Mouse (Mus musculus): ENCODE results near the gene Ldlrap1. TPM values are rescaled to one million over a fixed set of nuclear protein-coding genes. Genes with fewer than 3 reads are reported as not detected.
"Not testable (repeated sequence)": the region's sequence is repeated elsewhere in the genome, so short reads cannot be mapped to it uniquely, and the experiment has no call there.

Gene Ldlrap1
- 1 to 10 TPM; 4.6 to 4.8 TPM for total RNA-seq (2021)
- long read RNA-seq, experiment 1, full-length matches to known transcripts: 8 of 9 reads
- long read RNA-seq, experiment 1, partial matches to known transcripts: 0 of 9 reads
- long read RNA-seq, experiment 1, other reads (novel, unspliced or antisense): 1 of 9 reads
- long read RNA-seq, experiment 2, full-length matches to known transcripts: 5 of 5 reads
- long read RNA-seq, experiment 2, partial matches to known transcripts: 0 of 5 reads
- long read RNA-seq, experiment 2, other reads (novel, unspliced or antisense): 0 of 5 reads

DNA sequence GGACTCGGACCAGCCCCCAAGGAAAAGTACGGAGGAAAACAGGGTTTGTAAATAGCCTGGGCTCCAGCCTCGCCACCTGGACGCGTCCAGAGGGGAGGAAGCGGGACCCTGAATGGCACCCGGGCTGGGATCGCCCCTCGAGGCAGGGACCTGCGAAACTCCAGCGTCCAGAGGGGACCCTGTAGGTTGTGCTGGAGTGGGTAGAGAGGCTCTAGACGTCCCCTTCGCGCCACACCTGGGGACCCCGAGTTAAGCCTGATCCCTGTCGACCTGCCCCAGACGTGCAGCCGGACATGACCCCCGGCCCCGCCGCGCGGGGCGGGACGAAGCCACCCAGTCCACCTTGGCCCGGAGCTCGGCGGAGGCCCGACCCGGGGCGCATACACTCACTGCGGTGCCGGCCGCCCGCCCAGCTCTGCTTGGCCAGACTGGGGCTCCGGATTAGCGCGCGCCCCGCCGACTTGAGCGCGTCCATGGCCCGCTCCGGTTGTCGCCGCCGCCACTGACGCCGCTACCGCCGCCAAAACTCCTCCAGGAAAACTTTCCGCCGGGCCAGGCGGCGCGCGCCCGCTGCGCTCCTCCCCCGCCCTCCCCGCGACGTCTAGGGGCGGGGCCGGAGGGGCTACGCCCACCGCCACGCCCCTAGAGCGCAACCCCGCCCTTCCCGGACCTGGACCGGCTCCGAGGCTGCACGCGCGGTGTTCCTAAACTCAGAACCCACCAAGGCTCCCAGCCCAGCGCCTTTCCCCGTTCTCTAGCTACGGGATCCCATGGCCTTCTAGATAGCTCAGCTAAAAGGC is at the start of gene Ldlrap1:
Ldlrap1 (minus strand) TSS at position 599 of the 800 bp plus-strand sequence.
- peak; percentile 31 to 45 for DNase-seq (ENCODE audit: low spot score in 2 of 2)

- no peak for DNase-seq (ENCODE audit: low spot score in 2 of 2)
Measured at GRCm38 (mm10) chr4:134814229-134814571, 46.4 kb upstream of the Ldlrap1 start.

DNA sequence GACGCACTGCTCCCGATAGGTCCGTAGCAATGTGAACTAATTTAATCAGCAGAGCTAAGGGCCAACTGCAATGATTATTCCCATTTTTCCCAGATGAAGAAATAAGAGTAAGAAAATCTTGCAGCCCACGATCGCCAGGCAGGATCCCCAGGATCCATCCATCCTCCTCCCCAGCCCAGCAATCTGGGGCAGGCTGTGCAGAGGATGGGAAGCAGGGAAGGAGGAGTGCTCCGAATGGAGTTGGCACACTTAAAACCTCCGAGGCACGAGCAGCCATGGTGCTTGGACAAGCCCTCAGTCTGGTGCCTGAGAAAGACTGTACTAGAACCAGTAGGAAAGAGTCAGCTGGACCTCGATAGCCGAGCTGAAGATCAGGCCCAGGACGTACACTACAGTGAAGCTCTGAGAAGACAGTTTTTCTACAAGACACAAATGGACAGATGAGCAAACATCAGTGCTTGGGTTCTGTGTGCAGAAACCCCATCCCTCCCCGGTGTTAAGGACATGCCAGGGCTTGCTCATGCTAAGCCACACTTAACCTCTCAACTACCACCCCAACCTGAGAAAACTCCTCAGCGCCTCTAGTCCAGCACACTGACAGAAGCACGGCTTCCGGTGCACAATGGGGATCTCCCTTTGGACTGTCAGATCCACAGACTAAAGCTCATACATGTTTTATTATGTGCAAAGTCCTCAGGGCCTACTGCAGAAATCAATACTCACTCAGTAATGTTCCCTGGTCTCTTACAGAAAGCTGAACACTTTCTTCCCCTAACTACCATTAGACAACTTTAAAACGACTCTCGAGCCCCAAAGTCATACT is 45.8 kb upstream of the Ldlrap1 start:
- no peak for DNase-seq (ENCODE audit: low spot score in 2 of 2)

- DNase-seq (ENCODE audit: low spot score in 2 of 2): peak in 1 of 2 experiments; percentile 33
Measured at GRCm38 (mm10) chr4:134804765-134805164, 36.9 kb upstream of the Ldlrap1 start.

DNA sequence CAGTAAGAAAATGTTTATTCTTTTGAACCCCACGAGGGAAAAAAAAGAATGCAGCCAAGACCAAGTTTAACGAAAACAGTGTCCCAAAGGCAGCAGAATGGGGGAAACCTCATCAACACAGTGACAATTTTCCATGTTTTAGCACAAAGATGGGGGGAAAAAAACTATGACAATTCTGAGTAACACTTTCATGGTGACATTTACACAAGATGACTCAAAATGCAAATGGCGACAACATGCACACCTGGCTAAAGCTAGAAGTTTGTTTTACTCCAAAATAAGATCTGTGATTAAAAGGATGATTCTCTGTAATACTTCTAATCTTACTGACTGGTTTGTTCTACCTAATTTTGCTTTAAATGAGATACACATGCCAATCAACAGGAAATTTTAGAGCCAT is 34.9 kb upstream of the Ldlrap1 start:
- no peak for DNase-seq (ENCODE audit: low spot score in 2 of 2)

DNA sequence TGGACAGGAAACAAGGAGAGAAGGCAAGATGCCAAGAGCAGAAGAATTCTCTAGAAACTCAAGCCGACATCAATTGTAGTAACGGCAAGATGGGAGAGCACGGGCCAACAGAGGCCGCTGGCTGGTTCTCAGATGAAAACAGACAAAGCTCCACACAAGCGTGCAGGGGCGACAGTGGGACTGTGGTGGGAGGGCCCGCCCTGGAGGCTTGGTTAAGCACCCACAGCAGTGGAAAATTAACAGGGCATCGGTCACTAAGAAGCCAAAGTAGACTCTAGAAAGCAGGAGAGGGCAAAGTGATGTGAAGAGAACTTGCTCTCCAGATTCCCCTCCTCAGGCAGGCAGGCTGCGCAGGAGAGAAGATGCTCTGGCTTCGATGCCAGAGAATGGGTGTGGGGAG is 34.3 kb upstream of the Ldlrap1 start:
- no peak for DNase-seq (ENCODE audit: low spot score in 2 of 2)

GRCm38 (mm10) chr4:134800693-134801092 is 32.9 kb upstream of the Ldlrap1 start:
- no peak for DNase-seq (ENCODE audit: low spot score in 2 of 2)

DNA sequence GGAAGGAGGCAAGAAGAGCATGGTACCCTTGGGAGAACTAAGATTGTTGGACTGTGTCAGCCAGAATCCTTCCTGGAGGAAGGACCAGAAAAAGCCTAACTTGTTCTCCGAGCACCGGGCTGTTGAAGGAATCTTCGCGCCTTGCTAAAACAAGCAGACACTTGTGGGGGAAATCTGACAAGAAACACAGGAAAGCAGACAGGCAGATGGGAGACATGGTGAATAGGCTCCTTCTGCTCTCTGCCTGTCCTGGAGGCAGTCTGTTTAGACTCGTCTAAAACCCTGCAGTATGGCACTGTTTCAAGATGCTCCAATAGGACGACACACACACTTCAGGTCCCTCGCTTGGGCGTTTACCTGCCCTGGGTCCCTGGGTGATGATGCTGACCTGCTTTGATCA is 32.3 kb upstream of the Ldlrap1 start:
- peak in 1 of 2 experiments; percentile 40 for DNase-seq (ENCODE audit: low spot score in 2 of 2)

DNA sequence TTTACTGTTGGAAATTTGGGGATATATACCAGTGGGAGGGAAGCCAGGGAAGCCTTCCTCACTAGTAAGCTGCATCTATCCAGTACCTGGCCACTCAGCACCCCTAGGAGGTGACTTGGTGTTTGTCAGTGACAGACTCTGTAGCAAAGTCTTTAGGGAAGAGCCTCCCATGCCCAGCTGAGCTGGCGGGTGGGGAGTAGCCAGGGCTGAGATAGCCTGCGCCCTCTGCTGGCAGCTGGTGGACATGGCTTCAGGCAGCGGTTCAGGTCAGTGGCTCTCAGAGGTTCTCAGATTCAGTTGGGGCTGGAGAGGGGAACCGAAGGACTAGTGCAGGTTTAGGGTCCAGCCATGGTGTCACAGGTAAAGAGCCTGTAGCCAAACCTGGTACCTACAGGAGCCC is 31.4 kb upstream of the Ldlrap1 start:
- peak; percentile 47 to 53 for DNase-seq (ENCODE audit: low spot score in 2 of 2)

- no peak for DNase-seq (ENCODE audit: low spot score in 2 of 2)
Measured at GRCm38 (mm10) chr4:134798861-134799260, 31.0 kb upstream of the Ldlrap1 start.

- no peak for DNase-seq (ENCODE audit: low spot score in 2 of 2)
Measured at GRCm38 (mm10) chr4:134797621-134798020, 29.8 kb upstream of the Ldlrap1 start.

- DNase-seq (ENCODE audit: low spot score in 2 of 2): no peak
Measured at GRCm38 (mm10) chr4:134796581-134797361, 28.9 kb upstream of the Ldlrap1 start.

GRCm38 (mm10) chr4:134795819-134796485 is 28.1 kb upstream of the Ldlrap1 start:
- no peak for DNase-seq (ENCODE audit: low spot score in 2 of 2)

- DNase-seq (ENCODE audit: low spot score in 2 of 2): not testable (repeated sequence)
Measured at GRCm38 (mm10) chr4:134794959-134795358, 27.1 kb upstream of the Ldlrap1 start.

GRCm38 (mm10) chr4:134793213-134793956 is 25.6 kb upstream of the Ldlrap1 start:
- DNase-seq (ENCODE audit: low spot score in 2 of 2): peak; percentile 43 to 52

DNA sequence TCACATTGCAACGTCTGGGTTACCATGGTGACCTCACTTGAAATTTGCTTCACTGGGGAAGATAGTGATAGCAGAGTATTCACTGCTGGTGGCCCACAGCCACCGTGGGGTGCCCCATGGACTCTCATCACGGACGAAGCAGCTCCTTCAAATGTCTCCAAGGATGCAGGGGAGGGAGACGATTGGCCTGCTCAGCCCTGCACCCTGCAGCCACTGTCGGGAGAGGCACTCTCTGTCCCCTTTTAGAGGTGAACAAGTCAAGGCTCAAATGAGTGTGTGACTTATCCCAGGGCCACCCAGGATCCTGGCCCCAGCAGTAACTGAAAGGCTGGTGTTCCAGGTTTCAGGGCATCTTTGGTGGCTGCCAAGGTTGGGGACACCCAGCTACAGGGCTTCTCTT is 23.9 kb upstream of the Ldlrap1 start:
- DNase-seq (ENCODE audit: low spot score in 2 of 2): no peak

DNA sequence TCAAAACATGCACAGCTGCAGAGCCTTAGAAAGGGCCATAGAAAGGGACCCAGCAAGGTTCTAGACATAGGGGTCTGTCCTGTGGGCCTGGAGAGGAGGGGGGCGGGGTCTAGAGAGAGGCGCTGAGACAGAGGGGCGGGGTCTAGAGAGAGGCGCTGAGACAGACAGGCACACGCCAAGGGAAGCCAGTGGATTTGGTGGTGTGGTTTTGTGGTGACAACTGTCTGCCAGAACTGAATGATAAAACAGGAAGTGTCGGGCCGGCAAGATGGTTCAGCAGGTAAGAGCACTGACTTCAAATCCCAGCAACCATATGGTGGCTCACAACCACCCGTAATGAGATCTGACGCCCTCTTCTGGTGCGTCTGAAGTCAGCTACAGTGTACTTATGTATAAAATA is 19.1 kb upstream of the Ldlrap1 start:
- DNase-seq (ENCODE audit: low spot score in 2 of 2): no peak

DNA sequence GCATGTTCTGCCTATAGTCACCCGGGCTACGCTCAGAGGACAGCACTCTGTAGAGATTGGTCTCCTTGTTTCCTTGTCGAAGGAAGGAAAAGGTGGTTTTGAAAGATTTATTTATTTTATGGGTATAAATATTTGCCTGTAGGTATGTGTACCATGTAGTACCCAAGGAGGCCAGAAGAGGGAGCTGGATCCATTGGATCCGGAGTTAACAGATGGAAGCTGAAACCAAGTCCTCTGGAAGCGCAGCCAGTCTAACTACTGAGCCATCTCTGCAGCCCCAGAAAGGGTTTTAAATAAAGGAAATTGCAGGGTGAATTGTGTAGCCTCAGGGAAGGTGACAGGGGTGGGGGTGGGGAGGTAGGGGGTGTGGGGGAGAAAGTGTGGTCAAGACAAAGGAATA is 16.9 kb upstream of the Ldlrap1 start:
- DNase-seq (ENCODE audit: low spot score in 2 of 2): no peak

- DNase-seq (ENCODE audit: low spot score in 2 of 2): no peak
Measured at GRCm38 (mm10) chr4:134779136-134779934, 11.5 kb upstream of the Ldlrap1 start.
